Mouse (Mus musculus) adrenal gland, adult (tissue): ENCODE measurements around the gene Ntm.

ENCODE experiments used
- DNase-seq, 2 experiments: peaks; one replicate each; pipeline ENCODE4 v3.0.0; 2022 to 2023; ENCODE audit warnings: low spot score in 1 of 2; ENCODE audit not compliant: inconsistent age in 2 of 2

The Ntm gene

DNA sequence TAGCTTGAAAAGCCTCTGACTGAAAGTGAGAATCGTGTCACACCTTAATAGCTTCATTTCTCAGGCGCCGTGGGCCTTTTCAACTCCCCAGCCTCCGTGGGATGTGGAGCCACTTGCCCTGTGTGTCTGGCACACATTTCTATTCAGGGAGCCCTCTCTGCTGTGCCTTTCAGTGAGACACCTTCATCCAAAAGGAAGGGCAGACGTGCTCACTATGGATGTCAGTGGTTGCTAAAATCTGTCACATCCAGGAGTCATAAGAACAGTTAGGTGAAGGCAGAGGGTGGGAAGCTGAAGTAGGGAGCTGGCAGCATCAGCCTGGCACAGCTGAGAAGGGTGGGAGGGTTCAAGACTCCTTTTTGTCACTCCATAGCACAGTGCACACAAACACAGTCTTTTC is 201.4 kb downstream of the Ntm start:
- DNase-seq, result no peak

GRCm38 (mm10) chr9:29759940-29760339 is 203.0 kb downstream of the Ntm start:
- peak in 1 of 2 experiments; percentile 22 for DNase-seq

DNA sequence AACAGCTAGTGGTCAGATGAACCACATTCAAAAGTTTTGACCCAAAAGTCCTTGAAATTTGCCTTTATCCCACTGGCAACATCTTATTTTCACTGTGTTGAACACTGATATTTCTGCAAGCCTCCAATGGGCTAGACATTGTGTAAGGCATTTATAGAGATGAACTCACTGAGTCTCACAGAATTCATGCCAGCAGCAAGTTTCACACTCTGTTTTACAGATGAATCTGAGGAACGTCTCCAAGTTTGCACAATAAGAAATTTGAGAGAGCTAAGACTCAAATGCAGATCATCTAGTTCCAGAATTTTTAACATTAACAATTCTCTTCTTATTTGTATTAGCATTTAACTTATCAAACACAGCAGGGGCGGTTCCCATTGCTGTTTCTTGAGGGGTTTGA is 203.9 kb downstream of the Ntm start:
- no peak for DNase-seq

GRCm38 (mm10) chr9:29754374-29754773 is 208.6 kb downstream of the Ntm start:
- no peak for DNase-seq

DNA sequence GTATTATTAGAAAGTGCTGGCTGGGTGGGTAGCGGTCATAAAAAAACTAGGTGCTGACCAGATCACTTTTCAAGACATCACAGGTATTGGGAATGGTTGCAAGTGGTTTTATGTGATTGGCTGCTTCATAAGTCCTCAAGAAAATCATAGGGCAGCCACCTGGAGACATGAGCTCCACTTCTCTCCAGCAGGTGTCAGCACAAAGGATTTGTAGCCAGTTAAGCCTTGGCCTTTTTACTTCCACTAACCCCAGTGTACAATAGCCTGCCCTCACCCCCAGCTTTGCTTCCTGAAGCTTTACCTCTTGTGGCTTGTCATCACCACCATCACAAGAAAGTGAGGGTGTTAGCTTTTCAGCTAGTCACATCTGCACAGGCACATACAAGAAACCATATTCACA is 211.5 kb downstream of the Ntm start:
- DNase-seq, result peak in 1 of 2 experiments; percentile 28

DNA sequence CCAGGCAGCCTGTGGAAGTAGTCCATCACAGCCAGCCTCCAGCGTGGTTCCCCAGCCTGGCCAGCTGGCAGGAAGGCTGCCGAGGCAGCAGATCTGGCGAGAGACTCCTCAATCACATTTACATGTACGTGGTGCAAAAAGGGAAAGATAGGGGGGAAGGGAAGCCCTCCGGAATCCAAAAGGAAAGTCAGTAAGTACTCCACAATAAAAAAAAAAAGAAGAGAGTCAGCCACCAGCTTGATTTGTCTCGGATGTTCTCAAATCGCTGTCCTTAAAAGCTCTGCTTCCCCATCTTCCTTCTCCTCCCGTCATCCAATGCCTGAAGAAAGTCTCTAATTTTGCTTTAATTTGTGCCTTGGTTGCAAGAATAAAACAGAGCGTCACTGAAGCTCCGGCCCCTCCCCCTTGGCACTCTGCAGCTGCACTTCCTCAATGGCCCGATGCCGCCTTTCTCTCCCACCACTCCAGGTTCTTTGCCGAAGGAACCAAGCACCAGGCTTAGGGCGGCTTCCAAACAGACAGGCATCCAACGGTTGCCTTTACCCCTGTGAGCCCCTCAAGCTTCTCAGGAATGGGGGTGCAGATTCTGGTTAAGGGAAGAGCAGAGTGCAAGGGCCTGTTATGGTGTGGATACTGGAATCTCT is 212.4 kb downstream of the Ntm start:
- DNase-seq, result peak in 1 of 2 experiments; percentile 35

DNA sequence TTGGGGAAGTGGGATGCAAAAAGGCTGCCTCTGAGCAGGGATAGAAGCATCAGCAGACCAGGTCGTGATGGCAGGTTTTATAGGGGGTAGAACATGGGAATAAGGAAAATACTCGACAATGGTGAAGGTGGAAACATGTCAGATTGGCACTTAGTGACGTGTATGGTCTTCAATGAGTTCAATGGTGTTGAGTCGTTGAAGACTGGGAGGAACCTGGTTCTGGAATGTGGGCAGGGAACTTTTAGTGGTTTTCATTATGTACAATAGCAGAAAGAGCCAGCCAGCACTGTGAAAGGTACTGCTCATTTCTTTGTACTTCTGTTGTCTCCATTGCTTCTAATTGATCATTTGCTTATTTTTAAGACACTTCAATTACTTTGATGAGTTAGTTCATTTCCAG is 214.9 kb downstream of the Ntm start:
- DNase-seq, result no peak

- no peak for DNase-seq
Observed at GRCm38 (mm10) chr9:29738835-29739526, 224.0 kb downstream of the Ntm start.

DNA sequence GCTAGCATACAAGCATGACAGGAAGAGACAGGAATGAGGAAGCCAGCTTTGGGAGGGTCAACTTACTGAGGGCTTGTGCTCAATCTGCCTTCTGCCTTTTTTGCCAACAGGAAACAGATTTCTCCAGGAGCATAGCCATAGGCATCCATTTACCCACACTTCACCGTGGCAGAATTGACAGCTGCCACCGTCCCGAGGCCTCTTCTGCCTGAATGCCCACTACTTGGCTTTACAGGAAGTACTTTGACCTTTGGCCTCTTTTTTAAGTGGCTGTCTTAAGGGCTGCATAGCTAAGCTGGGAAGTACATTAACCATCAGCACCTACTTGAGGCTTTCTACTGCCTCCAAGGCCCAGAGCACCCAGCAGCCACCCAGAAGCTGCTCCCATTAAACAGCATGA is 226.9 kb downstream of the Ntm start:
- DNase-seq, result no peak

DNA sequence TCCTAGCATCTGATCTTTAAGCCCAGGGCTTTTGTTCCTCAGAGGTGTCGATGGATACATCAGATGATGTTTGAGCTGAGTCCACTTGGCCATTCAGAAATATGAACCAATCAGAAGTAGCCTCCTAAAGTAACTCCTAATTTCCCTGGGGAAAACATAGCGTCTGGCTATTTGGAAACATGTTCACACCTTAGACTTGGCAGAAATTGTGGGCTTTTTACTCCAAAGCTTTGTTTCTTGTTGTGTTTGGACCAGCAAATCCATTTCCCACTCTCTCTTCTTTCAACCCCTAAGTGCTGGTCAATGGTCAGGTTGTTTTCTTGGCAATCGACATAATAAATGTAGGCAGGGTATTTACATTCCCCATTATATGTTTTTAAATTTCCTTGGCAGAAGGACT is 230.0 kb downstream of the Ntm start:
- no peak for DNase-seq

- no peak for DNase-seq
Observed at GRCm38 (mm10) chr9:29731672-29732071, 231.3 kb downstream of the Ntm start.

GRCm38 (mm10) chr9:29727540-29728432 is 235.2 kb downstream of the Ntm start:
- DNase-seq, result peak in 1 of 2 experiments; percentile 23

DNA sequence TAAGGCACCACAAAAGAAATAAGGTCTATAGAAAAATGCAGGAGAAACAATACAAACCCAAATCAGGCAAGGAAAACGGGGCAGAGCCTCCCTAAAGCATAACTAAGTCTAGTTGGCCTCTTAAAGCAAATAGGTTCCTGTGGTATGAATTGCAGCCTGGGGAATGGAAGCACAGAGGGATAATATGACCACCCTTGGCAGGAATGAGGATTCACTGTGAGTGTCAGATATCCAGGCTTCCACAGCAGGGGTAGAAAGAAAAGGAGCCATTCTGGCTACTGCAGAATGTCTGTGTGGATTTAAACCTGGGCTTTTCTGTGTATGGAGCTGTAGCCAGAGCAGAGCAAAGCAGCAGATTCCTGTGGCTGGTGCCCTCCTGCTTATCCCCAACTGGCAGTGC is 241.5 kb downstream of the Ntm start:
- no peak for DNase-seq

- DNase-seq, result no peak
Observed at GRCm38 (mm10) chr9:29716795-29717194, 246.1 kb downstream of the Ntm start.

DNA sequence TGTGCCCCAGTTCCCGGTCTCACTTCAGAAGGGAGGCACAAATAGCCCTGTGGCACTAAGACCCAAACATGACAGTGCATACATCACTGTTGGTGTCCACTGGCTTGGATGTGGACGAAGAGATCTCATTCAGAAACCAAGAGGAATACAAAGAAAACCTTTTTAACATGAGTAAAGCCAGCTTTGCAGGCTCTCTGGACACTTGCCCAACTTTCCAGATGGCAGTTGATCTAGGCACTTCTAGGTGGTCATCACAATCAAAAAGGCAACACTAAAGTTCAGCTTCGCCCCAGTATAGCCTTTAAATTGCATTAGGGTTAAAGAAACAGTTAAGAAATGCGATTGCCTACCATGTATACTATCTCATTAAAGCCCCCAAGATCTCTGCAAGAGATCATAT is 264.7 kb downstream of the Ntm start:
- DNase-seq, result no peak

GRCm38 (mm10) chr9:29694151-29694550 is 268.8 kb downstream of the Ntm start:
- DNase-seq, result no peak

GRCm38 (mm10) chr9:29691186-29691855 is 271.6 kb downstream of the Ntm start:
- no peak for DNase-seq

- DNase-seq, result peak in 1 of 2 experiments; percentile 37
Observed at GRCm38 (mm10) chr9:29682224-29682623, 280.7 kb downstream of the Ntm start.

DNA sequence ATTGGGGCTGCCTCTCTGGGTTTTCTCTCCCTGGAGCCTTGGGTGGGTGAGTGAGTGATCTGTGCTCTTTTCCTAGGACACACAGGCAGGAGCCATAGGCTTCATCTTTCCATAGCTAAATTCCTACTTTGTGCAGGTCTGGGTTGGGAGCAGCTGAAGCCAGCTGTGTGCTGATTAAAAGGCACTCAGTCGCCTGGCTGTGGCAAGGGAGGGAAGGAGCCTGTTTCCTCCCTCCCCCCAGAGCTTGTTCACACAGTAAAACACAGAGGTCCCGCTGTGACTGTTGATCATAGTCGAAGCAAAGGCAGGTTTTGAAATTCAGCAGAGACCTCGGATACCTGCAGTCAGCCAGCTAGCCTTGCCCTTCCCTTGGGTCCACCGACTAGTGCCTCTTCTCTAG is 282.3 kb downstream of the Ntm start:
- no peak for DNase-seq

DNA sequence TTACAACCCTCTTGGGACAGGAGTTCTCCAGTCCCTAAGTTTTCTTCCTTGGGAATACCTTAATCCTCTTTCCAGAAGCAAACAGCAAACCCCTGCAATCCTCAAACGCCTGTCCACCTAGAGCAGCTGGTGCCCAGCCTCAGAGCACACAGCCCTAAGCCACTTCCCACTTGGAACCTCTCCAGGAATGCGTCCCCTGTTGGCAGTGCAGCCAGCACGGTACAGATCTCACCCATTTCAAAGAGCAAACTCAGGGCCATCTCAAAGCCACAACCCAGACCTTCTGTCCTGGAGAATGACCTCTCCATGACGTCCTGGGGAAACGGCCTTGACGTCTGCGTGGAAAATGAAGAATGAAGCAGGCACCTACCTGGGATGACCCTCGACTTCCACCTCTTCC is 289.0 kb downstream of the Ntm start:
- peak; percentile 83 to 89 for DNase-seq

- DNase-seq, result peak in 1 of 2 experiments; percentile 24
Observed at GRCm38 (mm10) chr9:29671861-29672260, 291.1 kb downstream of the Ntm start.
